Mouse (Mus musculus) cerebellum, postnatal 14 days (tissue): ENCODE measurements around the gene Lcp1.
"Not testable (repeated sequence)": the region's sequence is repeated elsewhere in the genome, so short reads cannot be mapped to it uniquely, and the experiment has no call there.

Experiments used
- DNase-seq, 2 experiments: peaks; one replicate each; pipeline ENCODE4 v3.0.0; 2021; ENCODE audit warnings: mixed read lengths in 2 of 2

Lcp1 gene

DNA sequence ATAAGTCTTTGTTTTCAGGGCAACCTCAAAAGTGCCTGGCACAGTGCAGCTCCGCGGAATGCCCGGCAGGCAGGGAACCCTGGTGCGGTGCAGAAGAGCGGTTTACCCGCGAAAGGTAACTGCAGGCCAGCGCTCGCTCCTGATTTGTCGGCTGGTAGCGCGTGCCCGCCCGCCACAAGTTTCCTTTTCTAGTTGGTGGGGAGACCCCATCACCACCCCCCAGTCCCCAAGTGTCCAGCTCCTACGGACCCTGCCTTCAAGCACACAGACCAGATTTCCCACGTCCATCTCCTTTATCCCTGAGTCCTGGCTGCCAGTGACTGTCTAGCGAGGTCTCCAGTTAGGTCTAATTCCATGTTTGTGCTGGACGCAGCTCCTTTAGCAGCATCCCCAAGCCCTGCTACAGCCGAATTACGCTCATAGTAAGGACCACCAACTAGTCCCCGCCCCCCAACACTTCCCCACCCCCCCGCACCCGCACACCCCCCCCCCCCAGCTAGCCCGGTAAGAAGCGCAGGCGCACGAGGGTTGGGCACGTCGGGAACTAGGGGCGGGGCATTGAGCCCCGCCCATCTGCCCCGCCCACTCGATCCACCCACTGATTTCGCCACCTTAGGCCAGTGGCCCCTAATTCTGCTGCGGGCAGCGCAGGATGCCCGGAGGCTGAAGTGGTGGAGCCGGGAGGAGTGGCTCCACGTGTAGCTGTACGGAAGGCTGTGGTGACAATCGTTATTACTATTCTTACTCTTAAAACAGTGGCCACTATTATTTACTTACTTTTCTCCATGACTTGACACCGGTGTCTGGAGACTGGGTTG is at the start of gene Lcp1, which contains the start of gene Lrrc63:
Gene Lcp1, plus strand, starts transcription at position 601 of the 818 bp plus-strand sequence.
Gene Lrrc63, minus strand, starts transcription at position 381 of the 818 bp plus-strand sequence.
- peak; percentile 82 to 83 for DNase-seq

GRCm38 (mm10) chr14:75102956-75103355 is 27.9 kb upstream of the Lcp1 start:
- DNase-seq, result no peak

GRCm38 (mm10) chr14:75121658-75122057 is 9.2 kb upstream of the Lcp1 start:
- no peak for DNase-seq

DNA sequence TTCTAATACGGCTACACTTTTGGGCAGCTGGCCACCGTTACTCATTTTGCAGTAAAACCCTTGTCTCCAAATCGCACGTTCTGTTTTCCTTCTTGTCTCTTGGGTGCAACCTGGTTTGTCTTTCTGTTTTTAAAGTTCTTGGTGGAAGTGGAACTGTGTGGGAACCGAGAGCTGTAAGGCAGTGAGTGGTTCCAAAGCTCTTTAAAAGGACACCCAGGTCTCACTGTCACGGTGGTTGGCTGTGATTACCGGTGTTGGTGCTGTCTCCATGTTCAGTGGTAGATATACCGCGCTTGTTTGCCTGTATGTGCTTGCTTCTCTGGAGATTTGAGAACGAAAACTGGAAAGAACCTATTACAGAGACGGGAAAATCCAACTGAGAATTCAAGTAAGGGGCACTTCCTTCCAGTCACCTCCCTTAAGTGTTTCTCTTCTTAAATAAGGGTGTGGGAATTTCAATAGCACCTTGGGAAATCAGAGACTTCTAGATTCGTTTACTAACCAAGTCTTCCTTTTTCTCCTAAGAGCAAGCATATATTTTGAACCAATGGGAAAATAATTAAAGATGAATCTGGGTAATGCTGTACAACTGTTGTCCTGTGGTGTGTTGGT is 529 bp downstream of the Lcp1 start:
- no peak for DNase-seq

- DNase-seq, result no peak
Measured at GRCm38 (mm10) chr14:75136119-75136966, 5.4 kb downstream of the Lcp1 start.

DNA sequence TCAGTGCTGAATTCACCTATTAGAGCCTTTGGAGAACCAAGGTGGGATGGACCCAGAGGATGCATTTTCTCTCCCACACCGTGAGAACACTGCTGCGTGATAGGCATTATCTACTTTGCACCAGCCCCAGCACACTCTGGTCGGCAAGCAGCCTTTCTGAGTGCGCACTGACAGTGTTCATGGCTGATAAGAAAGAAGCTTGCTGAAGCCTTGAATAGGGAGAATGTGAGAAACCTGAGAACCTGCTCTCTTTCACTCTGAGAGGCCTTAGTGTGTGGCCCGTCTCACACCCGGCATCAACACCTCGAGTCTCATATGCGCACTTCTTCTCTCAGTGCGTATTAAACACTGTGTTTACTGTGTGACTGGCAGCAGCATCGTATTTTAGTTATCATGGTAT is 7.6 kb downstream of the Lcp1 start:
- DNase-seq, result no peak

DNA sequence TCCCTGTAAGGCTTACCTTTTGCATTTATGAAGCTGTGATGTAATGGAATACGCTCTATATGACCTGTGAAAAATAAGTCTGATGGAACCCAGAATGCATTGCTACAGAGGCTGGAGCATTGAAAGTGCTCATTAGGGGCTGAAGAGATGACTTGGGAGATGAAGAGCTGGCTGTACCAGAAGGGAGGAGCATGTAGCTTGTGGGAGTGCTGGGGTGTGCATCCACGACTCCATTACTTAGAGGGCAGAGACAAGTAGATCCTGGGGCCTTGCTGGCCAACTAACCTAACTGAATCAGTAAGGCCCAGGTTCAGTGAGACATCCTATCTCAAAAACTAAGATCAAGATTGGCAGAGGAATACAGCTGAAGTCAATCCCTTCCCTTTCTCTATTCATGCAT is 8.3 kb downstream of the Lcp1 start:
- no peak for DNase-seq

DNA sequence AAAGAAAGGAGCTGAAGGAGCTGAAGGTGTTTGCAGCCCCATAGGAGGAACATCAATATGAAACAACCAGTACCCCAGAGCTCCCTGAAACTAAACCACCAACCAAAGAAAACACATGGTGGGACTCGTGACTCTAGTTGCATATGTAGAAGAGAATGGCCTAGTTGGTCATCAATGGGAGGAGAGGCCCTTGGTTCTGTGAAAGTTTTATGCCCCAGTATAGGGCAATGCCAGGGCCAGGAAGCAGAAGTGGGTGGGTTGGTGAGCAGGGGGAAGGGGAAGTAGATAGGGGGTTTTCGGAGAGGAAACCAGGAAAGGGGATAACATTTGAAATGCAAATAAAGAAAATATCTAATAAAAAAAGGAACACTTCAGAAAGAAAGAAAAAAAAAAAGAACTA is 16.8 kb downstream of the Lcp1 start:
- not testable (repeated sequence) for DNase-seq

DNA sequence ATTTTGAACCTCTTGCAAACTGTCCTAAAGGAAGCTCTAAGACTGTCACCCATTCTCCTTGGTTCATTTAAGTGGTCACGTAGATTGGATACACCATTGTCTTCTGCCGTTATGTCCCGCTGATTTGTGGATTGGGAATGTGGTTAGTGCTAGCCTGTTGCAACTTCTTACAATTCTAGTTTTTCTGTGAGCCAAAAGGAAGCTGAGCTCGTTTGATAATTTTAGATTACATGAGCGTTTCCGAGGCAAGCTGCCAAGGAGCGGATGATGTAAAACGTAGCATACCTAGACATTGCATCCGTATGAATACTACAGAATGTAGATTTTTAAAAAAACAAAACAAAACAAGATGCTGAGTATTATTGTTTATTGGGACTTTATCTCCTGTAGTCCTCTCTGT is 17.3 kb downstream of the Lcp1 start:
- DNase-seq, result no peak

DNA sequence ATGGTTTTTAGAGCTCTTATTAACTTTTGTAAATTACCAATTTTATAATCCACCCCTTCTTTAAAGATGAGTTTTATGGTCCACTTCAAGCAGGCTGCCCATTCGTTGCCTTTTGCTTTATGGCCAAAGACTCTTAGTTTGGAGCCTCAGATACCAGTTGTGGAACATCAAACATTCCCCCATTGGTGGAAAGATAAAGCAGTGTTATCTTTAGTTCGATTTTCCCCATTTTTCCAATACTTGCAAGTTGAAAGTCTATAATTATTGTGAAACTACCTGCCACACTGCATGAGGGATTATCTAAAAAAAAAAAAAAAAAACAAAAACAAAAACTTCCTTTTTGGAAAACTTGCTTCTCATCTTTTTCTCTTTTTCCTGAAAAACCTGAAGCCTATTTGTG is 19.8 kb downstream of the Lcp1 start:
- DNase-seq, result no peak

DNA sequence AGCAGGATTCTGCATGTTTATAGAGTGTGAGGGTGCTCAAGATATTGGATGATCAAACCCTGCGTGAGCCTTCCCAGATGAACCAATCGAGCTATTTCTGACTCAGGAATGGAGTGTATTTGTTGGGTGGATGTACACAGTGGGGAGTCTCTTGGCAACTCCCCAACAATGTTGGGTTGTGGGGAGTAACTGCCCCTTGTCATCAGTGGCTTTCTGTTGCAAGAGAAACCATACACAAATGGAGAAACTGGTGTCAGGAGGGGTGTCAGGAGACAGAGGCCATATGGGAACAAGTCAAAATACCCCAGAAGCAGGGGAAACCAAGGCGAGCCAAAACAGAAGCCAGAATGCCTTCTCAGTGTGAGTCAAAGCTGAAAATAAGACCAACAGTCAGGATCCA is 20.2 kb downstream of the Lcp1 start:
- DNase-seq, result peak in 1 of 2 experiments; percentile 19

DNA sequence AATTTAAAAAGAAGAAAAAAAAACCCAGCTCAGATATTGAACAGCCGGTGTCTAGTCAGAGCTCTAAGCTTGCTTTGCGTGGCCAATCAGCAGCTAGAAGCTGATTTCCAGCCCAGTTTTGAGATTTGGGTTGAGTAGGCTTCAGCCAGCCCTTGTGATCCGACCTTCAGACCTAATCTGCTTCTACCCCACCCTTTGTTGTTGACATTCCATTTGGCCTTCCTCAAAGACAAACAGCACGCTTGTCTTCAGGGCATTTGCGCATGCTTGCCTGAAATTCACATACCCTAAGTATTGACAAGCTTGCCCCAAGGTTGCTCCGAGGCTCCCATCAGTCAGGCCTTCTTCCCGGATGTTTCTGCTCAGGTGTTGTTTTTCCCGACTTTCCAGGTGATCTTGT is 23.6 kb downstream of the Lcp1 start:
- no peak for DNase-seq

- no peak for DNase-seq
Measured at GRCm38 (mm10) chr14:75159375-75159774, 28.5 kb downstream of the Lcp1 start.

DNA sequence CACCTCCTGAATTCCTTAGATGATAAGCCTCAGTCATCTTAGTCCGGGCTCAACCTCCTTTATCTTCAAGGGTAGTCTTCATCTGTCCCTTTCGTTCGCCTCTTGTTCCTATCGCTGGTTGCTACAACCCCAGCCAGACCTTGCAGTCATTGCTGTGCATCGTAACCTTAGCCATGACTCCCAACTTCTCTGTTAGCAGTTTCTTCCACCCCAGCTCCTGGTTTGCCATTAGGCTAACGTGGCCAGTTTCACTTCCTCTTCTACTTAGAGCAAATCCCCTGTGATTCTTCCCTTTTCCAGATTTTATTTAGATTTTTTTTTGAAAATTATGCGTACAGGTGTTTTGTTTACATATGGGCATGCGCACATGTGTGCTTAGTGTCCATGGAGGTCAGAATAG is 33.0 kb downstream of the Lcp1 start:
- no peak for DNase-seq

DNA sequence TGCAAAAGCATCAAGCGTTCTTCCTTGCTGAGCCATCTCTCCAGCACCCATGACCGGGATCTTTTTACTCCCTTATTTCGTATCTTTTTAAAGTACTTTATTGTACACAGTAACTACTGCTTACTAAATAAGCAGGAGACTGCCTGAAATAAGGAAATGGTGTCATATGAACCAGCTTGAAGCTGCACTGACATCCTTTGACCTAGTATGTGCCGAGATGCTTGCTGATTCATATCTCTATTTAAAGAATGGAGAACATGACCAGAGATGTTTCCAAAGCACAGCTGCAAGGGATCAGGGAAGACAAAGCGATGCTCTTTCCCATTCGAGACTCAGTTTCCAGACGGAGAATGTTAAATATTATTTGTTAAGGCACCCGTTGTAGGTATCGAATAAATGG is 33.4 kb downstream of the Lcp1 start:
- no peak for DNase-seq

GRCm38 (mm10) chr14:75165574-75166131 is 34.8 kb downstream of the Lcp1 start:
- DNase-seq, result no peak

- no peak for DNase-seq
Measured at GRCm38 (mm10) chr14:75168501-75168900, 37.6 kb downstream of the Lcp1 start.

- no peak for DNase-seq
Measured at GRCm38 (mm10) chr14:75170546-75170945, 39.6 kb downstream of the Lcp1 start.

GRCm38 (mm10) chr14:75174296-75174695 is 43.4 kb downstream of the Lcp1 start:
- DNase-seq, result no peak

DNA sequence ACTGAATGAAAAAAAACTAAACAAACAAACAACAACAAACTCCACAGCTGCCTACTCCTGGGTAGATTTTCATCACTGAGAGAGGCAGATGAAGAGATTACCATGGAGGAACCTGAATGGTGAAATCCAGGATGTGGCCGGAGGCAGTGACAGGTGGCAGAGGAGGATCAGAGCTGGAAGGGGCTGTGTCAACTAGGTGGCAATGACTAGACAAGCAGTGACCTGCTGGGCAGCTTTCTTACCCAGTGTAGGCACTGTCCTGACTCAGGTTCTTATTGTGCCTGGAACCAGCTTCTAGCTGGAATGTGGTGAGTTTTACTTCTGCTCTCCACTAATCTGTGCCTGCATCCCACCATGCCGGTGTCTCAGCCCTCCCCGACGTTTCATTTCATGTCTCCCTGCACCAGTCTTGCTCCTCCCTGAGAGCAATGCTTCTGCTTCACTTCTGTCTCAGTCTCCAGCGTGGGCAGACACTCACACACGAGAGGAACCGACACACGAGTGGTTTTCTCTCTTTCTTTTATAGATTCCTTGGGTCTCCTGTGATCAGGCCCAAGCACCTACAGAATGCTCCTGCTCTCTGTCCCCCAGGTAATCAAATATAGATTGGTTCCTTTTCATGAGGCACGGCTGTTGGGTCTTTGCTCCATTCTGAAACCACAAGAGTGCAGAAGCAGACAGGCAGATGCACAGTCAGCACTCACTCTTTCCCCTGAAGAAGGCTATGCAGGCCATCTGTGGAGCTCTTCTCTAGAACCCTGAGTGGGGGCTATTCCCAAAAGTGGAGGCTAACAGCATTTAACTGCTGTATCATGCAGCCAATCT is 44.0 kb downstream of the Lcp1 start:
- no peak for DNase-seq

GRCm38 (mm10) chr14:75175781-75176180 is 44.9 kb downstream of the Lcp1 start:
- no peak for DNase-seq

- no peak for DNase-seq
Measured at GRCm38 (mm10) chr14:75176425-75177045, 45.6 kb downstream of the Lcp1 start.
